Mouse (Mus musculus): ENCODE results near the gene Pcare. TPM values are rescaled to one million over a fixed set of nuclear protein-coding genes. Genes with fewer than 3 reads are reported as not detected.

Pcare gene
- total and polyA plus RNA-seq, 3 experiments: not detected

- Histone ChIP-seq H3K27me3 (ENCODE audit: control insufficient read depth in 1 of 2, insufficient read depth in 2 of 2, low read length in 2 of 2) (no peaks in the 10 kb centered on the region), H3K4me1 (ENCODE audit: control insufficient read depth in 1 of 2, insufficient read depth in 2 of 2, low read length in 2 of 2) (no peaks in the 10 kb centered on the region), H3K9ac (ENCODE audit: control insufficient read depth, low read depth, low read length, poor library complexity, severe bottlenecking) (no peak overlapping the region), H3K4me3 (ENCODE audit: control insufficient read depth in 1 of 2, insufficient read depth in 1 of 2, low read depth in 2 of 2, low read length in 2 of 2) (no peak overlapping the region), H3K36me3 (ENCODE audit: control insufficient read depth in 1 of 2, insufficient read depth in 2 of 2, low read length in 2 of 2) (no peaks in the 10 kb centered on the region), H3K79me2 (ENCODE audit: control insufficient read depth, insufficient read depth, low read length, poor library complexity) (no peaks in the 10 kb centered on the region), H3K27ac (ENCODE audit: control insufficient read depth, low read depth, low read length) (no peak overlapping the region), H3K9me3 (replicated peaks; ENCODE audit: insufficient read depth, low read length) (no peaks in the 10 kb centered on the region)
- no peak for TF ChIP-seq ETS1 (IDR thresholded peaks at IDR 0.05; ENCODE audit: low read depth, low read length)
- TF ChIP-seq USF1 (IDR thresholded peaks at IDR 0.05; ENCODE audit: low read depth, low read length): no peak
- DNase-seq (ENCODE audit: low read depth, low spot score): no peak
These were observed 40.4 kb downstream of the Pcare start for GRCm38 (mm10) chr17:71712279-71712678.

- H3K4me3 ChIP-seq (ENCODE audit: control insufficient read depth in 1 of 2, insufficient read depth in 1 of 2, low read depth in 2 of 2, low read length in 2 of 2): no peak overlapping the region
- no peaks in the 10 kb centered on the region for H3K9me3 ChIP-seq (replicated peaks; ENCODE audit: insufficient read depth, low read length)
- H3K27ac ChIP-seq (ENCODE audit: control insufficient read depth, low read depth, low read length): no peak overlapping the region
- no peaks in the 10 kb centered on the region for H3K36me3 ChIP-seq (ENCODE audit: control insufficient read depth in 1 of 2, insufficient read depth in 2 of 2, low read length in 2 of 2)
- no peaks in the 10 kb centered on the region for H3K4me1 ChIP-seq (ENCODE audit: control insufficient read depth in 1 of 2, insufficient read depth in 2 of 2, low read length in 2 of 2)
- no peak overlapping the region for H3K9ac ChIP-seq (ENCODE audit: control insufficient read depth, low read depth, low read length, poor library complexity, severe bottlenecking)
- H3K27me3 ChIP-seq (ENCODE audit: control insufficient read depth in 1 of 2, insufficient read depth in 2 of 2, low read length in 2 of 2): no peaks in the 10 kb centered on the region
- no peak for TF ChIP-seq RAD21 (IDR thresholded peaks at IDR 0.05; ENCODE audit: low read depth, low read length)
- no peak for DNase-seq (ENCODE audit: low read depth, low spot score)
- H3K79me2 ChIP-seq (ENCODE audit: control insufficient read depth, insufficient read depth, low read length, poor library complexity): no peaks in the 10 kb centered on the region
These were observed 45.0 kb downstream of the Pcare start for GRCm38 (mm10) chr17:71707715-71708114.

- no peak for DNase-seq (ENCODE audit: low read depth, low spot score)
- TF ChIP-seq EP300 (IDR thresholded peaks at IDR 0.05; ENCODE audit: low read depth in 1 of 2, low read length in 2 of 2) (no peak), HCFC1 (IDR thresholded peaks at IDR 0.05; ENCODE audit: low read depth, low read length) (no peak), TBP (IDR thresholded peaks at IDR 0.05; ENCODE audit: low read depth, low read length) (no peak), SIN3A (IDR thresholded peaks at IDR 0.05; ENCODE audit: low read length) (no peak), JUND (IDR thresholded peaks at IDR 0.05; ENCODE audit: low read depth, low read length) (no peak), POLR2AphosphoS5 (IDR thresholded peaks at IDR 0.05; ENCODE audit: borderline replicate concordance, low read depth, low read length) (no peak), ZMIZ1 (IDR thresholded peaks at IDR 0.05; ENCODE audit: low read depth, low read length) (no peak), GABPA (IDR thresholded peaks at IDR 0.05; ENCODE audit: low read depth, low read length) (no peak), E2F4 (IDR thresholded peaks at IDR 0.05; ENCODE audit: borderline replicate concordance, low read depth, low read length) (no peak), ETS1 (IDR thresholded peaks at IDR 0.05; ENCODE audit: low read depth, low read length) (no peak), BHLHE40 (IDR thresholded peaks at IDR 0.05; ENCODE audit: borderline replicate concordance, low read depth, low read length) (no peak), MYB (IDR thresholded peaks at IDR 0.05; ENCODE audit: low read depth, low read length) (no peak), ELF1 (IDR thresholded peaks at IDR 0.05; ENCODE audit: low read depth, low read length) (no peak), RAD21 (IDR thresholded peaks at IDR 0.05; ENCODE audit: low read depth, low read length) (no peak), MEF2A (IDR thresholded peaks at IDR 0.05; ENCODE audit: extremely low read depth, insufficient replicate concordance, low read depth, low read length, poor library complexity, severe bottlenecking) (no peak), TAL1 (IDR thresholded peaks at IDR 0.05; ENCODE audit: low read length) (no peak), ZC3H11A (IDR thresholded peaks at IDR 0.05; ENCODE audit: low read depth, low read length) (no peak), CTCF (IDR thresholded peaks at IDR 0.05 in 2 of 3, conservative IDR thresholded peaks at IDR 0.05 in 1 of 3; ENCODE audit: control insufficient read depth in 1 of 3, insufficient read depth in 1 of 3, low read depth in 2 of 3, low read length in 3 of 3, poor library complexity in 1 of 3, severe bottlenecking in 1 of 3) (no peak), MAFK (IDR thresholded peaks at IDR 0.05; ENCODE audit: borderline replicate concordance, low read depth, low read length) (no peak), RCOR1 (IDR thresholded peaks at IDR 0.05; ENCODE audit: low read depth, low read length) (no peak)
- H3K27ac ChIP-seq (ENCODE audit: control insufficient read depth, low read depth, low read length): no peak overlapping the region
- H3K4me3 ChIP-seq (ENCODE audit: control insufficient read depth in 1 of 2, insufficient read depth in 1 of 2, low read depth in 2 of 2, low read length in 2 of 2): no peak overlapping the region
- H3K9me3 ChIP-seq (replicated peaks; ENCODE audit: insufficient read depth, low read length): no peaks in the 10 kb centered on the region
- H3K36me3 ChIP-seq (ENCODE audit: control insufficient read depth in 1 of 2, insufficient read depth in 2 of 2, low read length in 2 of 2): no peaks in the 10 kb centered on the region
- H3K27me3 ChIP-seq (ENCODE audit: control insufficient read depth in 1 of 2, insufficient read depth in 2 of 2, low read length in 2 of 2): no peaks in the 10 kb centered on the region
- H3K79me2 ChIP-seq (ENCODE audit: control insufficient read depth, insufficient read depth, low read length, poor library complexity): no peaks in the 10 kb centered on the region
- H3K4me1 ChIP-seq (ENCODE audit: control insufficient read depth in 1 of 2, insufficient read depth in 2 of 2, low read length in 2 of 2): no peaks in the 10 kb centered on the region
- H3K9ac ChIP-seq (ENCODE audit: control insufficient read depth, low read depth, low read length, poor library complexity, severe bottlenecking): no peak overlapping the region
These were observed 46.9 kb downstream of the Pcare start for GRCm38 (mm10) chr17:71705550-71706480.
